Mouse (Mus musculus): ENCODE measurements around the gene Tead2. TPM values are rescaled to one million over a fixed set of nuclear protein-coding genes. Genes with fewer than 3 reads are reported as not detected.
"Not testable (repeated sequence)": the region's sequence is repeated elsewhere in the genome, so short reads cannot be mapped to it uniquely, and the experiment has no call there.

Gene Tead2
- polyA plus RNA-seq, 1 experiment from 2014 or later, result 207 TPM

GRCm38 (mm10) chr7:45240633-45241388 lies 25.3 kb downstream of the Tead2 start, which contains the start of gene Slc6a16:
Slc6a16 (plus strand) TSS chr7:45241085.
- H3K9ac ChIP-seq, result peak within 1 kb of the TSS; percentile 43
- WGBS, result 12% methylated on average over 53 of the region's 53 CpGs
- H3K4me3 ChIP-seq (replicated peaks), result peak within 1 kb of the TSS; percentile 32
- 0 out of 2 replicates have a peak within 1 kb of the TSS, but pooled peaks have one; percentile 38 for H3K27ac ChIP-seq
- H3K36me3 ChIP-seq, result no peaks in the 10 kb centered on the region
- H3K27me3 ChIP-seq, result peaks cover 29% of the 10 kb centered on the region
- H3K4me1 ChIP-seq, result peaks cover 22% of the 10 kb centered on the region
- H3K4me2 ChIP-seq, result peak within 1 kb of the TSS; percentile 58
- ATAC-seq (replicated peaks; ENCODE audit: low FRiP score), result peak; percentile 55
- H3K9me3 ChIP-seq (replicated peaks), result no peaks in the 10 kb centered on the region

GRCm38 (mm10) chr7:45241389-45241749 lies 25.8 kb downstream of the Tead2 start:
- Histone ChIP-seq H3K27ac (0 out of 2 replicates have a peak overlapping the region, but pooled peaks have one; percentile 38), H3K9me3 (replicated peaks) (no peaks in the 10 kb centered on the region), H3K9ac (no peak overlapping the region), H3K4me3 (replicated peaks) (peak overlapping the region; percentile 32), H3K36me3 (no peaks in the 10 kb centered on the region), H3K4me1 (peaks cover 19% of the 10 kb centered on the region), H3K4me2 (peak overlapping the region; percentile 58), H3K27me3 (peaks cover 24% of the 10 kb centered on the region)
- 70% methylated on average over 6 of the region's 6 CpGs for WGBS
- no peak for ATAC-seq (replicated peaks; ENCODE audit: low FRiP score)

- Histone ChIP-seq H3K4me1 (no peaks in the 10 kb centered on the region), H3K4me3 (replicated peaks) (no peak overlapping the region), H3K27me3 (peaks cover 3% of the 10 kb centered on the region; the same call in 1 of the 2 replicates), H3K27ac (no peak overlapping the region), H3K9me3 (replicated peaks) (no peaks in the 10 kb centered on the region), H3K9ac (no peak overlapping the region), H3K36me3 (no peaks in the 10 kb centered on the region), H3K4me2 (no peak overlapping the region)
- 51% methylated on average over 3 of the region's 3 CpGs for WGBS
- no peak for ATAC-seq (replicated peaks; ENCODE audit: low FRiP score)
Measured at GRCm38 (mm10) chr7:45247666-45248065, 32.1 kb downstream of the Tead2 start.

DNA sequence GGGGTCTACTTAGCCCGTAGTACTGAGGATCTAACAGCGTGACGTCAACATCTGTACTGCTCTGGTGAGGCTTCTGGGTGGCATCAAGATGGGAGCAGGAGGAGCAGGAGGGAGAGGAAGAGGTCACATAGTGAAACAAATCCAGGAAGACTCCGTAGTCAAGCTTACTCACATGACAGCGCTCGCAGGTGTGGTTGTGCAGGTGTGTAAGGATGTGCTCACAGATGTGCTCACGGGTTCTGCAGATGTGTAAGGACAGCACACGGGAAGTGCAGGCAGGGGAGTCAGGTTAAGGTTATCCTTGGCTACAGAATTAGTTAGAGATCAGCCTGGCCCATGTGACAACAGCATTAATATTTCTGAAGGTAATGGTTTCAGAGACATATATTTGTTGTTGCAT lies 38.3 kb downstream of the Tead2 start:
- Histone ChIP-seq H3K9ac (no peak overlapping the region), H3K4me2 (no peak overlapping the region), H3K36me3 (no peaks in the 10 kb centered on the region), H3K27me3 (no peaks in the 10 kb centered on the region), H3K4me1 (no peaks in the 10 kb centered on the region), H3K4me3 (replicated peaks) (no peak overlapping the region), H3K9me3 (replicated peaks) (no peaks in the 10 kb centered on the region), H3K27ac (no peak overlapping the region)
- 87% methylated on average over 8 of the region's 8 CpGs for WGBS
- no peak for ATAC-seq (replicated peaks; ENCODE audit: low FRiP score)

DNA sequence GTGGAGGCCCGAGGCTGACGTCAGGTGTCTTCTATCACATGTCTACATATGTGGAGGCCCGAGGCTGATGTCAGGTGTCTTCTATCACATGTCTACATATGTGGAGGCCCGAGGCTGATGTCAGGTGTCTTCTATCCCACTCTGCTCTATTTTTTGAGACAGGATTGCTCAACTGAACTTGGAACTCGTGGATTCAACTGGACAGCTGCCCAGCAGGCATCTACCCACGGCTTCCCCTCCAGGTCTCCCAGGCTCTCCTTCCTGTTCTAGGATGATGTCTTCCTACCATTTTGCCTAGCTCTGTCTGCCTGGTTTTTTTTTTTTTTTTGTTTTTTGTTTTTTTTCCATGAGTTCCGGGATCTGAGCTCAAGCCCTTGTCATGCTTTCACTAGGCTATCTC lies 40.3 kb downstream of the Tead2 start:
- not testable (repeated sequence) for H3K36me3 ChIP-seq; H3K9ac ChIP-seq; H3K27me3 ChIP-seq; ATAC-seq (replicated peaks; ENCODE audit: low FRiP score); H3K9me3 ChIP-seq (replicated peaks); H3K4me3 ChIP-seq (replicated peaks); H3K4me1 ChIP-seq; H3K27ac ChIP-seq; H3K4me2 ChIP-seq
- WGBS, result 57% methylated on average over 7 of the region's 7 CpGs

GRCm38 (mm10) chr7:45257063-45257840 lies 41.7 kb downstream of the Tead2 start:
- Histone ChIP-seq H3K4me1 (no peaks in the 10 kb centered on the region), H3K9me3 (replicated peaks) (no peaks in the 10 kb centered on the region), H3K36me3 (no peaks in the 10 kb centered on the region), H3K4me3 (replicated peaks) (no peak overlapping the region), H3K27me3 (no peaks in the 10 kb centered on the region), H3K4me2 (no peak overlapping the region), H3K9ac (no peak overlapping the region), H3K27ac (no peak overlapping the region)
- WGBS, result 58% methylated on average over 11 of the region's 11 CpGs
- ATAC-seq (replicated peaks; ENCODE audit: low FRiP score), result no peak

- no peak overlapping the region for H3K4me3 ChIP-seq (replicated peaks)
- no peaks in the 10 kb centered on the region for H3K9me3 ChIP-seq (replicated peaks)
- no peaks in the 10 kb centered on the region for H3K4me1 ChIP-seq
- no peak overlapping the region for H3K9ac ChIP-seq
- 85% methylated on average over 8 of the region's 8 CpGs for WGBS
- no peak for ATAC-seq (replicated peaks; ENCODE audit: low FRiP score)
- H3K27me3 ChIP-seq, result no peaks in the 10 kb centered on the region
- no peak overlapping the region for H3K4me2 ChIP-seq
- no peak overlapping the region for H3K27ac ChIP-seq
- no peaks in the 10 kb centered on the region for H3K36me3 ChIP-seq
Measured at GRCm38 (mm10) chr7:45259281-45259680, 43.7 kb downstream of the Tead2 start.

- no peak overlapping the region for H3K9ac ChIP-seq
- ATAC-seq (replicated peaks; ENCODE audit: low FRiP score), result no peak
Measured at GRCm38 (mm10) chr7:45262266-45262665, 46.7 kb downstream of the Tead2 start.

DNA sequence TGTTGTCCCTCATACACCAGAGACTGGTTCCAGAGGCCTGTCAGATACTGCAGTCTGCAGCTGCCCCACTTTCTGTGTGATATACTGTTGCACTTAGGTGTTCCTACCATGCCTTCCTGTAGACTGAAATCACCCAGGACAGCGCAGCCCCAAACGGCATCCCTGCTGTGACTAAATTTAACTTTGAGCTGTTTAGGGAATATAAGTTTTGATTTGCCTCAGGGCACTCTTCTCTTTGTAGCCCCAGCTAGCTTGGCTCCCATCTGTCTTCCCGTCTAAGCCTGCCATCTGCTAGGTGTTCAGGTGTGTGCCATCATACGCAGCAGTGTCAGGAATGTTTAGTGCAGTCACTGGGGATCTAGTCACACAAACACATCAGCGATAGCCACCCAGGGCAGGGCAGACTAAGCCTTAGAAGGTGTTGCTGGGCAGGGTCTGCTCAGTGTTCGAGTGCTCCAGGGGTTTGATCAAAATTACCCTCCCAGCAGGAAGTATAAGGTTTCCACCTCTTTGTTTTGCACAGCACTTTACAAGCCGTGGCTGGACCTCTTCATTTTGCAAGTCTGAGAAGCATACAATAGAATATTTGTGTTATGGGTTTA lies 47.6 kb downstream of the Tead2 start:
- Histone ChIP-seq H3K27ac (no peak overlapping the region), H3K4me3 (replicated peaks) (no peak overlapping the region), H3K36me3 (no peaks in the 10 kb centered on the region), H3K27me3 (0 out of 2 replicates have a peak, but pooled peaks cover 4% of the 10 kb centered on the region), H3K9me3 (replicated peaks) (no peaks in the 10 kb centered on the region), H3K9ac (no peak overlapping the region), H3K4me2 (no peak overlapping the region), H3K4me1 (peaks cover 2% of the 10 kb centered on the region; the same call in 1 of the 2 replicates)
- WGBS, result 54% methylated on average over 7 of the region's 7 CpGs
- ATAC-seq (replicated peaks; ENCODE audit: low FRiP score), result no peak

More at GRCm38 (mm10) chr7:45262266-45262665, 46.7 kb downstream of the Tead2 start:
- Histone ChIP-seq H3K27me3 (0 out of 2 replicates have a peak, but pooled peaks cover 4% of the 10 kb centered on the region), H3K4me1 (no peaks in the 10 kb centered on the region), H3K27ac (no peak overlapping the region), H3K9me3 (replicated peaks) (no peaks in the 10 kb centered on the region), H3K36me3 (no peaks in the 10 kb centered on the region), H3K4me3 (replicated peaks) (no peak overlapping the region), H3K4me2 (no peak overlapping the region)
- 53% methylated on average over 7 of the region's 7 CpGs for WGBS

DNA sequence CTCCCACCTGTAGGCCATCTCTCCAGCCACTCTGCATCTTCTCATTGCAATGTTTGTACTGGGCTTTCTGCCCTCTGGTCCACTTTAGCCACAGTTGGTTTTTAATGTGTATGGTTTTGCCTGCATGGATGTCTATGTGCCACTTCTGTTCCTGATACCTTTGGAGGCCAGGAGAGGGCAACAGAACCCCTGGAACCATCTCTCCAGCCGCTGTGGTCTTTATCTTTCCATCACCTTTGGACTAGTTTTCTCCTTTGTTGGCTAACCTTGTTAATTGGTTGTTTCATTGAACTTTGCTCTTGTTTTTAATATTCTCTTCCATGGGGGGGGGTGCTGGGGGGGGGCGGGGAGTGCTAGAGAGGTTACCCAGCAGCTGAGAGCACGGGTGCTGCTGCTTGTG lies 48.8 kb downstream of the Tead2 start:
- H3K9ac ChIP-seq, result no peak overlapping the region
- no peak overlapping the region for H3K4me3 ChIP-seq (replicated peaks)
- WGBS, result 72% methylated on average over 3 of the region's 3 CpGs
- H3K27me3 ChIP-seq, result 0 out of 2 replicates have a peak, but pooled peaks cover 12% of the 10 kb centered on the region
- no peak overlapping the region for H3K4me2 ChIP-seq
- no peaks in the 10 kb centered on the region for H3K9me3 ChIP-seq (replicated peaks)
- ATAC-seq (replicated peaks; ENCODE audit: low FRiP score), result no peak
- no peaks in the 10 kb centered on the region for H3K36me3 ChIP-seq
- no peak overlapping the region for H3K27ac ChIP-seq
- H3K4me1 ChIP-seq, result peaks cover 2% of the 10 kb centered on the region; the same call in 1 of the 2 replicates

GRCm38 (mm10) chr7:45265518-45265917 lies 50.0 kb downstream of the Tead2 start:
- WGBS, result 90% methylated on average over 1 of the region's 1 CpGs
- H3K4me3 ChIP-seq (replicated peaks), result no peak overlapping the region
- ATAC-seq (replicated peaks; ENCODE audit: low FRiP score), result no peak

More at GRCm38 (mm10) chr7:45265518-45265917, 50.0 kb downstream of the Tead2 start:
- no peak overlapping the region for H3K27ac ChIP-seq
- peaks cover 2% of the 10 kb centered on the region; the same call in 1 of the 2 replicates for H3K4me1 ChIP-seq
- H3K9me3 ChIP-seq (replicated peaks), result no peaks in the 10 kb centered on the region
- no peak overlapping the region for H3K4me2 ChIP-seq
- no peaks in the 10 kb centered on the region for H3K36me3 ChIP-seq
- 0 out of 2 replicates have a peak, but pooled peaks cover 13% of the 10 kb centered on the region for H3K27me3 ChIP-seq
- no peak overlapping the region for H3K9ac ChIP-seq
